Mouse (Mus musculus): ENCODE measurements at regions not wholly inside any gene's neighbourhood (a gene's known extent, or its start where the extent isn't known, plus 50 kb on each side); places are given as distances from the start of the nearest gene placed in this dataset.

GRCm38 (mm10) chr4:124446615-124447014 is 164.0 kb downstream of the 3100002H09Rik start:
- DNase-seq (ENCODE audit: extremely low spot score): no peak

- no peak for DNase-seq (ENCODE audit: extremely low spot score)
These were observed 166.9 kb downstream of the 3100002H09Rik start for GRCm38 (mm10) chr4:124443613-124444108.

- no peak for DNase-seq (ENCODE audit: extremely low spot score)
These were observed 167.5 kb downstream of the 3100002H09Rik start for GRCm38 (mm10) chr4:124443130-124443503.

- no peak for DNase-seq (ENCODE audit: extremely low spot score)
These were observed 168.0 kb downstream of the 3100002H09Rik start for GRCm38 (mm10) chr4:124442491-124443129.

GRCm38 (mm10) chr4:124441737-124442487 is 168.7 kb downstream of the 3100002H09Rik start:
- DNase-seq (ENCODE audit: extremely low spot score): peak; percentile 60

- DNase-seq (ENCODE audit: extremely low spot score): no peak
These were observed 175.6 kb downstream of the 3100002H09Rik start for GRCm38 (mm10) chr4:124435040-124435434.

- no peak for DNase-seq (ENCODE audit: extremely low spot score)
These were observed 176.3 kb downstream of the 3100002H09Rik start for GRCm38 (mm10) chr4:124434059-124435039.

- no peak for DNase-seq (ENCODE audit: extremely low spot score)
These were observed 177.1 kb downstream of the 3100002H09Rik start for GRCm38 (mm10) chr4:124433506-124433905.

- DNase-seq (ENCODE audit: extremely low spot score): no peak
These were observed 179.4 kb downstream of the 3100002H09Rik start for GRCm38 (mm10) chr4:124431193-124431592.

GRCm38 (mm10) chr4:124428844-124429243 is 181.8 kb downstream of the 3100002H09Rik start:
- DNase-seq (ENCODE audit: extremely low spot score): no peak

GRCm38 (mm10) chr4:124422406-124422805 is 188.2 kb downstream of the 3100002H09Rik start:
- DNase-seq (ENCODE audit: extremely low spot score): no peak

- DNase-seq (ENCODE audit: extremely low spot score): no peak
These were observed 192.2 kb downstream of the 3100002H09Rik start for GRCm38 (mm10) chr4:124418431-124418830.

GRCm38 (mm10) chr4:124417176-124417575 is 193.4 kb downstream of the 3100002H09Rik start:
- no peak for DNase-seq (ENCODE audit: extremely low spot score)

- no peak for DNase-seq (ENCODE audit: extremely low spot score)
These were observed 194.3 kb downstream of the 3100002H09Rik start for GRCm38 (mm10) chr4:124416266-124416665.

- DNase-seq (ENCODE audit: extremely low spot score): no peak
These were observed 196.2 kb downstream of the 3100002H09Rik start for GRCm38 (mm10) chr4:124414386-124414785.

- no peak for DNase-seq (ENCODE audit: extremely low spot score)
These were observed 201.3 kb downstream of the 3100002H09Rik start for GRCm38 (mm10) chr4:124409279-124409678.

- no peak for DNase-seq (ENCODE audit: extremely low spot score)
These were observed 208.5 kb downstream of the 3100002H09Rik start for GRCm38 (mm10) chr4:124402075-124402474.

- DNase-seq (ENCODE audit: extremely low spot score): no peak
These were observed 209.9 kb downstream of the 3100002H09Rik start for GRCm38 (mm10) chr4:124400741-124401140.

GRCm38 (mm10) chr4:124400136-124400675 is 210.4 kb downstream of the 3100002H09Rik start:
- no peak for DNase-seq (ENCODE audit: extremely low spot score)

GRCm38 (mm10) chr4:124398354-124398753 is 212.2 kb downstream of the 3100002H09Rik start:
- DNase-seq (ENCODE audit: extremely low spot score): no peak

- no peak for DNase-seq (ENCODE audit: extremely low spot score)
These were observed 213.9 kb downstream of the 3100002H09Rik start for GRCm38 (mm10) chr4:124396566-124397283.

Data from embryo, embryonic 9.5 days (tissue).